Comparison of ENCODE assay signal across 12 mouse cellular contexts in genomic region chr11:119532460-119532859, GRCm38 (mm10).
A peak's percentile ranks its signal among the peaks of the same experiment; 100 is the strongest.
DNase-seq lines count a peak whose midpoint lies in the region; ATAC-seq lines count a peak whose summit lies in the region.
"Had no signal": no experiment of that assay in that cellular context is flagged by ENCODE, and none has a peak within 500 bp of the region (broad histone marks: within the 10 kb centered on the region; RNA-seq: fewer than 3 reads in every experiment).

No protein-coding gene starts in this region.

- peak; percentile 57 for DNase-seq in layer of hippocampus, adult 11-12 months (ENCODE audit: low spot score)
- no peak for DNase-seq in layer of hippocampus, adult 9-10 months (ENCODE audit: low spot score)
- DNase-seq in cerebellum, adult 18-20 months, result peak; percentile 81 to 83
- DNase-seq in cerebellum, postnatal 36 days, result peak; percentile 79 to 81
- DNase-seq in lung, adult 18-20 months, result no peak
- DNase-seq in embryo, embryonic 10.5 days (ENCODE audit: low spot score), result no peak
- DNase-seq: gastrocnemius, postnatal 36 days; heart, postnatal 14 days; right cerebral cortex, postnatal 25 days; thymus, postnatal 14 days had no signal

- peak; percentile 74; the same call in 1 of the 2 replicates for ATAC-seq in cerebellum, adult (ENCODE audit: insufficient number of reproducible peaks, low FRiP score, low TSS enrichment)
- ATAC-seq: lung, postnatal 0 days had no signal

Comparison
In these comparisons a context has a peak if more than half of its experiments do, and no peak if none do; other contexts are left out.
1. DNase-seq: peak in layer of hippocampus, adult 11-12 months (single experiment), cerebellum, adult 18-20 months (2 of 2) and cerebellum, postnatal 36 days (2 of 2); none in layer of hippocampus, adult 9-10 months (single experiment), lung, adult 18-20 months (0 of 2) and embryo, embryonic 10.5 days (single experiment).